Mouse (Mus musculus) left cerebral cortex, postnatal 4 days (tissue): ENCODE data around the gene Grasp. TPM values are rescaled to one million over a fixed set of nuclear protein-coding genes. Genes with fewer than 3 reads are reported as not detected.

Source experiments
- DNase-seq: peaks from one replicate; pipeline ENCODE4 v3.0.0-alpha.2; 2022
- intact Hi-C: fragments of 180-260 bp; cut with DNase I; formaldehyde crosslinking; loops from one replicate; pipeline ENCODE4 v1.15.1; 2025
- microRNA-seq: library from miRNA; unstranded; fragments of <30 nt; microRNA quantifications from one replicate; pipeline ENCODE4 v1.2.0, GENCODE M21; 2022
- total RNA-seq, 2 experiments: library from RNA; stranded (reverse); gene quantifications; 2 replicates each; pipeline ENCODE4 v1.2.3; 2021

Grasp gene
- total RNA-seq, 2 experiments from 2014 or later, result 12.3 to 13.5 TPM

- no peak for DNase-seq
- intact Hi-C loops, result no loop called here
These were observed 46.3 kb downstream of the Grasp start for GRCm38 (mm10) chr15:101270101-101270820.

GRCm38 (mm10) chr15:101271107-101271506 is 47.1 kb downstream of the Grasp start:
- intact Hi-C loops, result no loop called here
- no peak for DNase-seq

- intact Hi-C loops, result no loop called here
- no peak for DNase-seq
These were observed 47.5 kb downstream of the Grasp start for GRCm38 (mm10) chr15:101271513-101271912.

- intact Hi-C loops, result no loop called here
- DNase-seq, result no peak
These were observed 50.4 kb downstream of the Grasp start for GRCm38 (mm10) chr15:101274380-101274779.

GRCm38 (mm10) chr15:101277351-101277899 is 53.4 kb downstream of the Grasp start:
- DNase-seq, result peak; percentile 35
- intact Hi-C loops, result no loop called here

- DNase-seq, result no peak
- intact Hi-C loops, result no loop called here
These were observed 54.6 kb downstream of the Grasp start for GRCm38 (mm10) chr15:101278589-101278988.

GRCm38 (mm10) chr15:101279430-101279999 is 55.5 kb downstream of the Grasp start:
- DNase-seq, result no peak
- intact Hi-C loops, result no loop called here

Small RNA genes within 50 kb of the gene (microRNA-seq; reads per million reads assigned to microRNA genes)
- 3.6 reads per million, percentile 6 among the genes with 10 or more reads in this experiment for gene Mir6962

Other genes with a start within 250 kb of the Grasp start
- not detected for gene Gm47841, start 176.8 kb upstream of the Grasp start, total RNA-seq
- 1 to 10 TPM in 1 of 2 experiments, under 1 TPM in 1; 0.70 to 1.0 TPM for gene Fignl2, start 145.6 kb upstream of the Grasp start, total RNA-seq
- not detected for gene Ankrd33, start 108.4 kb upstream of the Grasp start, total RNA-seq
- 1 to 10 TPM; 8.4 to 9.7 TPM for gene Acvrl1, start 95.7 kb upstream of the Grasp start, total RNA-seq
- 10 to 100 TPM; 96.1 to 98.6 TPM for gene Acvr1b, start 50.1 kb upstream of the Grasp start, total RNA-seq
- gene Nr4a1, start 30.1 kb downstream of the Grasp start, total RNA-seq, result 10 to 100 TPM; 20.1 to 22.6 TPM
- 10 to 100 TPM; 36.5 to 37.1 TPM for gene Atg101, start 60.1 kb downstream of the Grasp start, total RNA-seq
- gene 6030408B16Rik, start 69.0 kb downstream of the Grasp start, total RNA-seq, result under 1 TPM in 1 of 2 experiments, not detected in 1; 0.56 TPM
- under 1 TPM; 0.46 to 0.60 TPM for gene Krt80, start 146.0 kb downstream of the Grasp start, total RNA-seq
- gene Krt7, start 186.9 kb downstream of the Grasp start, total RNA-seq, result under 1 TPM in 1 of 2 experiments, not detected in 1; 0.16 TPM
- gene Krt87, start 214.6 kb downstream of the Grasp start, total RNA-seq, result under 1 TPM; 0.24 to 0.38 TPM
- not detected for gene Krt88, start 223.6 kb downstream of the Grasp start, total RNA-seq
- gene Krt81, start 239.6 kb downstream of the Grasp start, total RNA-seq, result not detected
- not detected for gene Krt86, start 249.3 kb downstream of the Grasp start, total RNA-seq